Mouse (Mus musculus): ENCODE results near the gene Catsper2.

GRCm38 (mm10) chr2:121444178-121444577 lies 30.6 kb upstream of the Catsper2 start, which contains the start of gene Ell3:
- TF ChIP-seq POLR2A (IDR thresholded peaks at IDR 0.05; ENCODE audit: low read depth, low read length) (no peak), CTCF (IDR thresholded peaks at IDR 0.05; ENCODE audit: borderline replicate concordance, insufficient read depth, low read length) (no peak)
